Comparison of ENCODE assay signal across 31 mouse cellular contexts in the genomic region with DNA sequence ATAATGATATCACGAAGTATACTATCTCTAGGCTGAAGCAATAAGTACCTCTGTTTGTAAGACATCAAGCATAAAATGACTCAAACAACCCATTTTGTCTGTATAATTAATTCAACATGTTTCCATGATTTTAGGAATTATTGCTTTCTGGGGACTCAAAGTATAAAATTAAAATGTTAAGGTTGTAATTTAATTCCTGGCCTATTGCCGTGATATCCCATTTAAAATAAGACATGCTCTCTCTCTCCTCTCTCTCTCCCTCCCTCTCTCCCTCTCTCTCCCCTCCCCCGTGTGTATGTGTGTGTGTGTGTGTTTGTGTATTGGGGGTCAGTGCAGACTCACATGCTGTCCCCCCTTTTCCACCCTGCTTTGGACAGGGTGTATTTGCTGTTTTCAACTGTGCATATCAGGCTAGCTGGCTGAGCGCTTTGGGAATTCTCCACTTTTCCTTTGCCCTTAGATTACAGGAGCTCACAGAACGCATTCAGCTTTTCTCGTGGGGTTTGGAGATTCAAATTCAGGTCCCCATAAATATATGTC. TPM values are rescaled to one million over a fixed set of nuclear protein-coding genes. Genes with fewer than 3 reads are reported as not detected.
A peak's percentile ranks its signal among the peaks of the same experiment; 100 is the strongest.
DNase-seq lines count a peak whose midpoint lies in the region; ATAC-seq lines count a peak whose summit lies in the region.
"Had no signal": no experiment of that assay in that cellular context is flagged by ENCODE, and none has a peak within 500 bp of the region (broad histone marks: within the 10 kb centered on the region; RNA-seq: fewer than 3 reads in every experiment).

No protein-coding gene starts in this region.

- intact Hi-C loops in heart, postnatal 10 days (cut with DNase I), result loop anchor here (2.0 kb wide), 1 partner anchor 15 kb away; no protein-coding TSS in a partner anchor

- peak overlapping the region; percentile 48; the same call in 1 of the 2 replicates for H3K27ac ChIP-seq in heart, embryonic 13.5 days (replicated peaks)
- no peak overlapping the region for H3K27ac ChIP-seq in liver, embryonic 12.5 days
- H3K27ac ChIP-seq in embryonic facial prominence, embryonic 14.5 days (replicated peaks; ENCODE audit: low read depth, low read length), result no peak overlapping the region
- H3K27ac ChIP-seq: forebrain, embryonic 13.5 days; heart, adult 2 months; hindbrain, embryonic 14.5 days; kidney, embryonic 15.5 days; layer of hippocampus, adult 2 months; left cerebral cortex, adult 2 months; midbrain, embryonic 12.5 days; neural tube, embryonic 13.5 days; stomach, postnatal 0 days had no signal

- no peaks in the 10 kb centered on the region for H3K36me3 ChIP-seq in heart, embryonic 13.5 days
- H3K36me3 ChIP-seq in liver, embryonic 12.5 days, result no peaks in the 10 kb centered on the region
- H3K36me3 ChIP-seq in embryonic facial prominence, embryonic 14.5 days (ENCODE audit: control insufficient read depth, insufficient read depth, low read length), result no peaks in the 10 kb centered on the region
- H3K36me3 ChIP-seq: kidney, embryonic 15.5 days; midbrain, embryonic 12.5 days; neural tube, embryonic 13.5 days had no signal

- no peaks in the 10 kb centered on the region for H3K27me3 ChIP-seq in heart, embryonic 13.5 days (replicated peaks)
- H3K27me3 ChIP-seq in liver, embryonic 12.5 days (replicated peaks), result no peaks in the 10 kb centered on the region
- H3K27me3 ChIP-seq in embryonic facial prominence, embryonic 14.5 days (replicated peaks; ENCODE audit: control insufficient read depth, insufficient read depth, low read length), result no peaks in the 10 kb centered on the region
- H3K27me3 ChIP-seq: forebrain, embryonic 13.5 days; kidney, embryonic 15.5 days; neural tube, embryonic 13.5 days had no signal

- H3K4me3 ChIP-seq in heart, embryonic 13.5 days, result no peak overlapping the region
- no peak overlapping the region for H3K4me3 ChIP-seq in liver, embryonic 12.5 days
- no peak overlapping the region for H3K4me3 ChIP-seq in embryonic facial prominence, embryonic 14.5 days (ENCODE audit: low read depth, low read length)
- H3K4me3 ChIP-seq: forebrain, embryonic 13.5 days; heart, adult 2 months; kidney, embryonic 15.5 days; layer of hippocampus, adult 2 months; left cerebral cortex, adult 2 months; midbrain, embryonic 12.5 days; neural tube, embryonic 13.5 days had no signal

- 58% methylated on average over 6 of the region's 6 CpGs for WGBS in heart, embryonic 13.5 days
- 72% methylated on average over 6 of the region's 6 CpGs for WGBS in liver, embryonic 12.5 days (ENCODE audit: insufficient replicate concordance)
- WGBS in embryonic facial prominence, embryonic 14.5 days, result 44% methylated on average over 6 of the region's 6 CpGs

- no peaks in the 10 kb centered on the region for H3K9me3 ChIP-seq in heart, embryonic 13.5 days
- H3K9me3 ChIP-seq in liver, embryonic 12.5 days (replicated peaks), result no peaks in the 10 kb centered on the region
- no peaks in the 10 kb centered on the region for H3K9me3 ChIP-seq in embryonic facial prominence, embryonic 14.5 days (ENCODE audit: control insufficient read depth, low read length)
- H3K9me3 ChIP-seq: forebrain, embryonic 13.5 days; kidney, embryonic 15.5 days; midbrain, embryonic 12.5 days; neural tube, embryonic 13.5 days had no signal

- no peak overlapping the region for H3K9ac ChIP-seq in heart, embryonic 13.5 days
- 0 out of 2 replicates have a peak overlapping the region, but pooled peaks have one; percentile 12 for H3K9ac ChIP-seq in liver, embryonic 12.5 days
- no peak overlapping the region for H3K9ac ChIP-seq in embryonic facial prominence, embryonic 14.5 days (ENCODE audit: low read depth, low read length)
- H3K9ac ChIP-seq: forebrain, embryonic 13.5 days; hindbrain, embryonic 14.5 days; kidney, embryonic 15.5 days; liver, postnatal 0 days; midbrain, embryonic 12.5 days; neural tube, embryonic 13.5 days had no signal

- H3K4me2 ChIP-seq in heart, embryonic 13.5 days, result no peak overlapping the region
- H3K4me2 ChIP-seq in liver, embryonic 12.5 days, result no peak overlapping the region
- H3K4me2 ChIP-seq in embryonic facial prominence, embryonic 14.5 days (ENCODE audit: low read depth, low read length), result 0 out of 2 replicates have a peak overlapping the region, but pooled peaks have one; percentile 7
- H3K4me2 ChIP-seq: forebrain, embryonic 13.5 days; hindbrain, embryonic 14.5 days; kidney, embryonic 15.5 days; liver, embryonic 11.5 days; midbrain, embryonic 12.5 days; neural tube, embryonic 13.5 days had no signal

- no peak for DNase-seq in heart, postnatal 10 days
- DNase-seq in liver, result no peak
- DNase-seq in embryonic facial prominence, embryonic 14.5 days (ENCODE audit: low spot score), result peak; percentile 76
- DNase-seq in c-Kit-positive CD71-positive TER-119-positive erythroid progenitor cells, embryonic 14.5 days (ENCODE audit: low spot score), result no peak
- no peak for DNase-seq in cerebellum, adult 9-10 months
- DNase-seq: adrenal gland, adult 2 months; adrenal gland, postnatal 36 days; cerebellum, adult 2 months; cerebellum, postnatal 36 days; gastrocnemius, postnatal 25 days; heart, adult 2 months; kidney, adult 18-20 months; kidney, postnatal 36 days; liver, postnatal 0 days; lung, postnatal 36 days; right cerebral cortex, postnatal 4 days; thymus, adult 18-20 months; thymus, postnatal 36 days had no signal

- H3K4me1 ChIP-seq in heart, embryonic 13.5 days, result peaks cover 69% of the 10 kb centered on the region
- peaks cover 51% of the 10 kb centered on the region for H3K4me1 ChIP-seq in liver, embryonic 12.5 days
- H3K4me1 ChIP-seq in embryonic facial prominence, embryonic 14.5 days (ENCODE audit: control insufficient read depth, insufficient read depth, low read length), result peaks cover 34% of the 10 kb centered on the region

- ATAC-seq in heart, embryonic 13.5 days (ENCODE audit: extremely low read depth, insufficient number of reproducible peaks, low FRiP score, low TSS enrichment), result no peak
- ATAC-seq in liver, embryonic 12.5 days, result no peak
- ATAC-seq in embryonic facial prominence, embryonic 14.5 days (ENCODE audit: low read depth), result no peak
- ATAC-seq: activated CD4-positive, CD25-positive, alpha-beta regulatory T cell, adult 4 months; CD4-positive, CD25-positive, alpha-beta regulatory T cell, adult 4 months; forebrain, embryonic 13.5 days; liver, postnatal 0 days had no signal

RNA-seq across cellular contexts. Expression of a gene that starts 40.3 kb away (rescaled TPM):
- 31.3 and 34.1 TPM in 2 replicates for polyA plus RNA-seq in heart, embryonic 13.5 days (2015; fragmentation: Nextera tagmentation; extraction: Ambion mirVana)
- 10 to 100 TPM; 62.3 to 63.3 TPM for total RNA-seq in heart, postnatal 10 days (2021)
- polyA plus RNA-seq in liver, embryonic 12.5 days (2016; fragmentation: Nextera tagmentation; extraction: Ambion mirVana), result 26.2 and 28.9 TPM in 2 replicates
- polyA plus RNA-seq in embryonic facial prominence, embryonic 14.5 days (2014; fragmentation: Nextera tagmentation; extraction: Ambion mirVana), result 39.5 and 54.6 TPM in 2 replicates
